Mouse (Mus musculus) right cerebral cortex, postnatal 36 days (tissue): ENCODE data around the gene Kcnq1.
A peak's percentile ranks its signal among the peaks of the same experiment; 100 is the strongest.

ENCODE experiments used
- DNase-seq, 2 experiments: peaks; one replicate each; pipeline ENCODE4 v3.0.0; 2022; ENCODE audit warnings: low spot score in 2 of 2, mixed read lengths in 1 of 2

Kcnq1 gene

GRCm38 (mm10) chr7:143265829-143266438 is 159.8 kb downstream of the Kcnq1 start:
- no peak for DNase-seq

- DNase-seq = no peak
These were observed 167.6 kb downstream of the Kcnq1 start for GRCm38 (mm10) chr7:143273747-143274146.

GRCm38 (mm10) chr7:143275030-143275429 is 168.9 kb downstream of the Kcnq1 start:
- DNase-seq = no peak

- no peak for DNase-seq
These were observed 177.5 kb downstream of the Kcnq1 start for GRCm38 (mm10) chr7:143283625-143284024.

- no peak for DNase-seq
These were observed 178.7 kb downstream of the Kcnq1 start for GRCm38 (mm10) chr7:143284866-143285265.

- DNase-seq = no peak
These were observed 179.3 kb downstream of the Kcnq1 start for GRCm38 (mm10) chr7:143285440-143285839.

- DNase-seq = no peak
These were observed 180.5 kb downstream of the Kcnq1 start for GRCm38 (mm10) chr7:143286532-143287290.

- DNase-seq = no peak
These were observed 182.0 kb downstream of the Kcnq1 start for GRCm38 (mm10) chr7:143288135-143288534.

GRCm38 (mm10) chr7:143289082-143289849 is 183.1 kb downstream of the Kcnq1 start:
- no peak for DNase-seq

- no peak for DNase-seq
These were observed 188.7 kb downstream of the Kcnq1 start for GRCm38 (mm10) chr7:143294690-143295355.

GRCm38 (mm10) chr7:143295356-143296000 is 189.3 kb downstream of the Kcnq1 start:
- peak in 1 of 2 experiments; percentile 29 for DNase-seq

GRCm38 (mm10) chr7:143296001-143296379 is 189.8 kb downstream of the Kcnq1 start:
- DNase-seq = no peak

- DNase-seq = peak; percentile 93 to 96
These were observed 190.2 kb downstream of the Kcnq1 start for GRCm38 (mm10) chr7:143296384-143296801.

- no peak for DNase-seq
These were observed 193.9 kb downstream of the Kcnq1 start for GRCm38 (mm10) chr7:143300037-143300436.

GRCm38 (mm10) chr7:143300681-143301080 is 194.5 kb downstream of the Kcnq1 start:
- DNase-seq = no peak

GRCm38 (mm10) chr7:143302156-143302555 is 196.0 kb downstream of the Kcnq1 start:
- DNase-seq = no peak

GRCm38 (mm10) chr7:143302593-143303238 is 196.6 kb downstream of the Kcnq1 start:
- DNase-seq = peak; percentile 42 to 84

- DNase-seq = no peak
These were observed 197.4 kb downstream of the Kcnq1 start for GRCm38 (mm10) chr7:143303557-143303956.

GRCm38 (mm10) chr7:143305808-143306207 is 199.6 kb downstream of the Kcnq1 start:
- no peak for DNase-seq

GRCm38 (mm10) chr7:143308001-143308400 is 201.8 kb downstream of the Kcnq1 start:
- DNase-seq = no peak

GRCm38 (mm10) chr7:143310311-143310710 is 204.1 kb downstream of the Kcnq1 start:
- no peak for DNase-seq
